Mouse (Mus musculus) heart, postnatal 25 days (tissue): ENCODE results near the gene Gm4214. TPM values are rescaled to one million over a fixed set of nuclear protein-coding genes. Genes with fewer than 3 reads are reported as not detected.
"Not testable (repeated sequence)": the region's sequence is repeated elsewhere in the genome, so short reads cannot be mapped to it uniquely, and the experiment has no call there.

Experiments used
- DNase-seq: peaks from one replicate; pipeline ENCODE4 v3.0.0; 2022; ENCODE audit warnings: low spot score
- intact Hi-C: fragments of 180-260 bp; cut with DNase I; formaldehyde crosslinking; loops from one replicate; pipeline ENCODE4 v1.15.1; 2025
- total RNA-seq, 2 experiments: library from RNA; stranded (reverse); gene quantifications; 2 replicates each; pipeline ENCODE4 v1.2.3; 2021

Gene Gm4214
- not detected for total RNA-seq

DNA sequence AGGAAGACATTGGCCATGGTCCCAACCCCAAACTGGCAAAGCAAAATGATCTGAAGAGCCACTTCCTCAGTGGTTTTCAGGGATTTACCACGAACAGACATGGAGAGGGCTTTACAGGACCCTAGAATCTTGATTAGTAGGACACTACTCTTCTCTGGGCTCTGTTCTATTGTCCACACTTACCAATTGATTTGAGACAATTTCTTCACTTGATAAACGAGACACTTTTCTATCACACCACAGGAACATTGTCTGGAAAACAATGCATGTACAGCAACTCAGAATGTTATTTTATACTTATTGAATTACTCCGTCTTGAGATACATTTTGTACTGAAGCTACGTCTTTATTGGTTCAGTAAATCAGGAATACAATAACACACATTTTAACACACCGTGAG, at the start of gene Gm4214:
TSS of gene Gm4214 (minus strand) at position 101 of the 400 bp plus-strand sequence.
- intact Hi-C loops, result not testable (repeated sequence)

DNA sequence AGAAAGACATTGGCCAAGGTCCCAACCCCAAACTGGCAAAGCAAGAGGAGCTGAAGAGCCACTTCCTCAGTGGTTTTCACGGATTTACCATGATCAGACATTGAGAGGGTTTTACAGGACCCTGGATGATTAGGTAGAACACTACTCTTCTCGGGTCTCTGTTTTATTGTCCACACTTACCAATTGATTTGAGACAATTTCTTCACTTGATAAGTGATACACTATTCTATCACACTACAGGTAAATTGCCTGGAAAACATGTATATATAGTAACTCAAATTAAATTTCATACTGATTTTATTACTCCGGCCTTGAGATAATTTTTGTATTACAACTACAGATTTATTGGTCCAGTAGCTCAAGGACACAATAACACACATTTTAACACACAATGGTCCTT, 35.4 kb upstream of the Gm4214 start, which contains the start of gene Gm4216:
TSS of gene Gm4216 (minus strand) at position 101 of the 400 bp plus-strand sequence.
- DNase-seq, intact Hi-C loops: not testable (repeated sequence)

More for the DNA sequence above, at the start of gene Gm4214:
- not testable (repeated sequence) for DNase-seq

Other genes with a start within 250 kb of the Gm4214 start
- gene Vmn1r157, start 223.0 kb downstream of the Gm4214 start, total RNA-seq, result not detected
- not detected for gene Vmn1r158, start 193.9 kb downstream of the Gm4214 start, total RNA-seq
- gene Vmn1r159, start 141.1 kb downstream of the Gm4214 start, total RNA-seq, result not detected
- gene Vmn1r160, start 113.4 kb downstream of the Gm4214 start, total RNA-seq, result not detected
- gene Gm4216, start 35.2 kb upstream of the Gm4214 start, total RNA-seq, result not detected
- not detected for gene Vmn1r163, start 70.9 kb upstream of the Gm4214 start, total RNA-seq
- not detected for gene Gm8720, start 82.8 kb upstream of the Gm4214 start, total RNA-seq
- gene Gm10662, start 159.8 kb upstream of the Gm4214 start, total RNA-seq, result not detected
- not detected for gene Vmn1r165, start 232.7 kb upstream of the Gm4214 start, total RNA-seq